Mouse (Mus musculus) ES-E14 (cell line): ENCODE results near the gene Pik3r2. TPM values are rescaled to one million over a fixed set of nuclear protein-coding genes. Genes with fewer than 3 reads are reported as not detected.

Source experiments
- DNase-seq: peaks from one replicate; pipeline ENCODE4 v3.0.0-alpha.2; 2013; ENCODE audit warnings: low read depth, low spot score
- H3K27ac ChIP-seq: 2 replicates; pipeline ENCODE4 v1.5.1; 2012; ENCODE audit warnings: low read depth, mild to moderate bottlenecking, low read length, moderate library complexity, mixed read lengths; ENCODE audit not compliant: poor library complexity, insufficient read depth, severe bottlenecking
- H3K36me3 ChIP-seq: 2 replicates; pipeline ENCODE4 v1.6.1; 2012; ENCODE audit warnings: mild to moderate bottlenecking, low read length, moderate library complexity, mixed read lengths; ENCODE audit not compliant: control insufficient read depth, poor library complexity, insufficient read depth, severe bottlenecking
- H3K4me1 ChIP-seq, 2 experiments: fragments of 150-350 bp in 1 of 2; sonication (generic) in 1 of 2; 2 replicates each; pipeline ENCODE4 v1.6.1; 2012; ENCODE audit warnings: low read length in 2 of 2, mild to moderate bottlenecking in 1 of 2, mixed read lengths in 1 of 2; ENCODE audit not compliant: control insufficient read depth in 2 of 2, insufficient read depth in 2 of 2, poor library complexity in 1 of 2
- H3K4me3 ChIP-seq, 2 experiments: fragments of 150-350 bp in 1 of 2; sonication (generic) in 1 of 2; 2 replicates each; pipeline ENCODE4 v1.5.1; 2012; ENCODE audit warnings: low read length in 2 of 2, low read depth in 1 of 2, mild to moderate bottlenecking in 1 of 2, mixed read lengths in 1 of 2; ENCODE audit not compliant: insufficient read depth in 1 of 2, poor library complexity in 1 of 2, severe bottlenecking in 1 of 2
- H3K9ac ChIP-seq: 2 replicates; pipeline ENCODE4 v1.6.1; 2012; ENCODE audit warnings: low read depth, mild to moderate bottlenecking, low read length, mixed read lengths; ENCODE audit not compliant: poor library complexity, insufficient read depth, severe bottlenecking
- H3K9me3 ChIP-seq: fragments of 150-350 bp; sonication (generic); 2 replicates; pipeline ENCODE4 v1.6.1; 2012; ENCODE audit warnings: low read depth, mild to moderate bottlenecking, low read length; ENCODE audit not compliant: control insufficient read depth, insufficient read depth
- CHD2 ChIP-seq: IDR thresholded peaks from 2 replicates; pipeline ENCODE4 v1.6.1; 2014; ENCODE audit warnings: mild to moderate bottlenecking, low read depth, low read length, inconsistent platforms
- HCFC1 ChIP-seq: IDR thresholded peaks from 2 replicates; pipeline ENCODE4 v1.6.1; 2012; ENCODE audit warnings: low read length, inconsistent platforms, borderline replicate concordance; ENCODE audit not compliant: insufficient read depth
- MAFK ChIP-seq: IDR thresholded peaks from 2 replicates; pipeline ENCODE4 v1.6.1; 2014; ENCODE audit warnings: mild to moderate bottlenecking, low read depth, low read length, inconsistent platforms; ENCODE audit not compliant: insufficient read depth
- ZC3H11A ChIP-seq: IDR thresholded peaks from 2 replicates; pipeline ENCODE4 v1.6.1; 2012; ENCODE audit warnings: low read depth, mild to moderate bottlenecking, inconsistent platforms, low read length, borderline replicate concordance
- ZNF384 ChIP-seq: IDR thresholded peaks from 2 replicates; pipeline ENCODE4 v1.6.1; 2012; ENCODE audit warnings: low read depth, low read length, inconsistent platforms
- in situ Hi-C, 2 experiments: fragments of 600-800 bp; cut with MboI; formaldehyde crosslinking; loops; one replicate each; pipeline ENCODE4 v1.15.1; 2025; ENCODE audit warnings: low sequenced_read_pairs in 2 of 2, inconsistent platforms in 1 of 2; ENCODE audit not compliant: unreplicated experiment in 2 of 2
- total RNA-seq: library from RNA; depleted of rRNA; stranded (reverse); fragments of 300-350 nt; gene quantifications from 2 replicates; pipeline ENCODE4 v1.2.3, GENCODE M21; 2012

Gene Pik3r2
- total RNA-seq, 1 experiment, result 52.7 TPM

DNA sequence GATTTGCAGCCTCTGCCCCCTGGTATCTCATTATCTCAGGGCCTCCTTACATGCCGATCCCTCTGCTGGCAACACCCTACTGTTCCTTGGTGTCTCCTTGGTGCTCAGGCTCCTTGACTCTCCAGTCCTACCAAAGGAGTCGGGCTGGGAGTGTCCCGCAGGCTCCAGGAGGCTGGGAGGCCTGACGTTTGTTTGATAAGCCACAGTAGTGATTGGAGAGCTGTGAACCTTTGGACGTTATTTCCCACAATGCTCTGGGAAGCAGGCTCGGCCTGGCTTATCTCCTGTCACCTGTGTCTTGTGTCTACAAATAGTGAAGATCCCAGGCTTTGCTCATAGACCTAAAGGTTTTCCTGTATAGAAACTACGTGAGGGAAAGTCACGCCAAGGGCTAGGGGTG is 12.5 kb downstream of the Pik3r2 start:
- no peaks in the 10 kb centered on the region for H3K9me3 ChIP-seq
- TF ChIP-seq ZNF384, result no peak
- TF ChIP-seq HCFC1, result no peak
- TF ChIP-seq ZC3H11A, result no peak
- no peak for TF ChIP-seq MAFK
- no peak for TF ChIP-seq CHD2
- in situ Hi-C loops, result no loop called here
- no peak overlapping the region for H3K27ac ChIP-seq
- no peak overlapping the region for H3K4me3 ChIP-seq
- H3K9ac ChIP-seq, result no peak overlapping the region
- peaks cover 16 to 32% of the 10 kb centered on the region in 2 experiments for H3K4me1 ChIP-seq
- H3K36me3 ChIP-seq, result peaks cover 23% of the 10 kb centered on the region; the same call in 1 of the 2 replicates
- no peak for DNase-seq

GRCm38 (mm10) chr8:70763354-70763753 is 13.2 kb downstream of the Pik3r2 start:
- no peak overlapping the region for H3K9ac ChIP-seq
- TF ChIP-seq CHD2, result no peak
- TF ChIP-seq HCFC1, result no peak
- peak; percentile 16; the same call in 1 of the 2 replicates for TF ChIP-seq ZC3H11A
- no peak for TF ChIP-seq ZNF384
- TF ChIP-seq MAFK, result no peak
- peaks cover 23% of the 10 kb centered on the region; the same call in 1 of the 2 replicates for H3K36me3 ChIP-seq
- no peak for DNase-seq
- H3K4me3 ChIP-seq, result no peak overlapping the region
- no peaks in the 10 kb centered on the region for H3K9me3 ChIP-seq
- peaks cover 16 to 28% of the 10 kb centered on the region in 2 experiments for H3K4me1 ChIP-seq
- in situ Hi-C loops, result no loop called here
- no peak overlapping the region for H3K27ac ChIP-seq

GRCm38 (mm10) chr8:70762118-70762517 is 14.4 kb downstream of the Pik3r2 start:
- Histone ChIP-seq H3K4me3 (no peak overlapping the region), H3K36me3 (peaks cover 21% of the 10 kb centered on the region; the same call in 1 of the 2 replicates), H3K4me1 (peaks cover 16 to 22% of the 10 kb centered on the region in 2 experiments), H3K9me3 (no peaks in the 10 kb centered on the region), H3K27ac (no peak overlapping the region), H3K9ac (no peak overlapping the region)
- in situ Hi-C loops, result no loop called here
- TF ChIP-seq ZC3H11A (no peak), MAFK (no peak), HCFC1 (no peak), ZNF384 (no peak)
- DNase-seq, result no peak

DNA sequence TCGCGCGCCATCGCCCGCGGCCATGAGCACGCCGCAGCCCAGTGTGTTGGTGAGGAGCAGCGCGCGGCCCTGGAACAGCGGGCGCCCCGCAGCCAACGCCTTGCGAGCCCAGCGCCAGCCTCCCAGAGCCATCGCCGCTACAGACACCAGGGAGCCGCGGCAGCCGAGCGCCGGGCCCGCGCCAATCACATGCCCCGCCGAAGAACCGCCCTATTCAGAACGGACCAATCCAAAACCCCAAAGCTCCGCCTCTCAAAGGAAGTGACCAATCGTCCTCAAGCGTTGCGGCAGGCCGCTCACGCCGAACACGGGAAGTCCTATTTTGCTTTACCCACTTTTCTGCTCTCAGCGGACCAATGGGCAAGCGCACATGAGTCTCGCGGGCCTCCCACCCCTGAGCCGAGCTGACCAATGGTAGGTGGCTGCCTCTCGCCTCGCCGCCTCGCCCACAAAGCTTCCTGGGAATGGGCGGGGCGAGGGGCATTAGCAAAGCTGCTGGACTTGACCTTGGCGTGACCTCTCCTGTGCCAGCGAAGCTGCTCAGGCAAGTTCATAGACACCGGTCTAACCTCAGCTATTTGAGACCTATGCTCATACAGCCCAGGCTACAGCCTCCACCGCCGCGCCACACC is 15.6 kb downstream of the Pik3r2 start, which contains the start of gene Mpv17l2:
TSS of gene Mpv17l2 (minus strand) at position 172 of the 632 bp plus-strand sequence.
- H3K27ac ChIP-seq, result no peak within 1 kb of the TSS; the same call in 1 of the 2 replicates
- peaks cover 16 to 20% of the 10 kb centered on the region in 2 experiments for H3K4me1 ChIP-seq
- peak; percentile 98 for DNase-seq
- peak within 1 kb of the TSS; percentile 86 to 87 for H3K4me3 ChIP-seq
- peak within 1 kb of the TSS; percentile 80 for H3K9ac ChIP-seq
- TF ChIP-seq HCFC1 (peak; percentile 32; the same call in 1 of the 2 replicates), CHD2 (peak; percentile 82), ZNF384 (no peak)
- in situ Hi-C loops, result no loop called here
- H3K36me3 ChIP-seq, result peaks cover 21% of the 10 kb centered on the region; the same call in 1 of the 2 replicates
- no peaks in the 10 kb centered on the region for H3K9me3 ChIP-seq

DNA sequence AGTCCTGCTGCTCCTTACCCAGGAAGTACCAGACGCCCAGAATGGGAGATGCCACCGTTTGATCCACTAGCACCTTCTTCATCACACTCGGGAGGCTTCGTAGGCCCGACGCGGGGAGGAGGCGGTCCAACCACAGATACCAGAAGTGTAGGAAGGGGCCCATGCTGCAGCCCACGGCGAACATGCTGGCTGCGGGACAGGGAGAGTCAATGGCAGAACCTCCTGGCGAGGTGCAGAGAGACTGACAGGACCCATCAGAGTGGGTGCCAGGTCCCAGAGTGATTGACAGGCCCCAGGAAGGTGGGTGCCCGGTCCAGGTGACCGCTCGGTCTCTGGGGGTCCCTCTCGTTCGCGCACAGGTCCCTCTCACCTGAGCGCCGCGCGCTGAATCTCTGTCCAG is 16.2 kb downstream of the Pik3r2 start:
- Histone ChIP-seq H3K36me3 (peaks cover 21% of the 10 kb centered on the region; the same call in 1 of the 2 replicates), H3K9me3 (no peaks in the 10 kb centered on the region), H3K4me3 (peak overlapping the region; percentile 86 to 87), H3K4me1 (peaks cover 16 to 22% of the 10 kb centered on the region in 2 experiments), H3K27ac (no peak overlapping the region), H3K9ac (peak overlapping the region; percentile 80)
- DNase-seq, result no peak
- in situ Hi-C loops, result no loop called here
- TF ChIP-seq MAFK, result no peak
- no peak for TF ChIP-seq HCFC1
- no peak for TF ChIP-seq ZNF384
- TF ChIP-seq ZC3H11A, result no peak
- no peak for TF ChIP-seq CHD2
